Mouse (Mus musculus): ENCODE results near the gene BC028528.
"Not testable (repeated sequence)": the region's sequence is repeated elsewhere in the genome, so short reads cannot be mapped to it uniquely, and the experiment has no call there.

Gene BC028528

GRCm38 (mm10) chr3:95905146-95905939 lies 13.5 kb upstream of the BC028528 start:
- DNase-seq (ENCODE audit: low spot score in 2 of 2), result peak in 1 of 2 experiments; percentile 60

GRCm38 (mm10) chr3:95904568-95904967 lies 12.8 kb upstream of the BC028528 start, which contains the start of gene Car14:
Gene Car14, minus strand, starts transcription at chr3:95904691.
- DNase-seq (ENCODE audit: low spot score in 2 of 2), result no peak

- no peak for DNase-seq (ENCODE audit: low spot score in 2 of 2)
These were observed 12.1 kb upstream of the BC028528 start for GRCm38 (mm10) chr3:95903753-95904502.

GRCm38 (mm10) chr3:95902643-95903042 lies 10.8 kb upstream of the BC028528 start:
- DNase-seq (ENCODE audit: low spot score in 2 of 2), result no peak

GRCm38 (mm10) chr3:95902373-95902625 lies 10.5 kb upstream of the BC028528 start:
- DNase-seq (ENCODE audit: low spot score in 2 of 2), result no peak

- DNase-seq (ENCODE audit: low spot score in 2 of 2), result no peak
These were observed 10.0 kb upstream of the BC028528 start for GRCm38 (mm10) chr3:95901616-95902372.

GRCm38 (mm10) chr3:95899800-95900524 lies 8.2 kb upstream of the BC028528 start:
- DNase-seq (ENCODE audit: low spot score in 2 of 2), result no peak

- not testable (repeated sequence) for DNase-seq (ENCODE audit: low spot score in 2 of 2)
These were observed 3.7 kb upstream of the BC028528 start for GRCm38 (mm10) chr3:95895501-95895900.

GRCm38 (mm10) chr3:95894317-95895160 lies 2.7 kb upstream of the BC028528 start:
- DNase-seq (ENCODE audit: low spot score in 2 of 2), result no peak

- DNase-seq (ENCODE audit: low spot score in 2 of 2), result peak; percentile 97
These were observed 2.0 kb upstream of the BC028528 start, which contains the start of gene Aph1a for GRCm38 (mm10) chr3:95893606-95894316. Gene Aph1a, plus strand, starts transcription at chr3:95893969.

GRCm38 (mm10) chr3:95893126-95893525 lies 1.3 kb upstream of the BC028528 start:
- DNase-seq (ENCODE audit: low spot score in 2 of 2), result no peak

- DNase-seq (ENCODE audit: low spot score in 2 of 2), result no peak
These were observed 554 bp upstream of the BC028528 start for GRCm38 (mm10) chr3:95892066-95893052.

- no peak for DNase-seq (ENCODE audit: low spot score in 2 of 2)
These were observed 2.1 kb downstream of the BC028528 start for GRCm38 (mm10) chr3:95889664-95890063.

- DNase-seq (ENCODE audit: low spot score in 2 of 2), result no peak
These were observed 4.2 kb downstream of the BC028528 start for GRCm38 (mm10) chr3:95887596-95887995.

- no peak for DNase-seq (ENCODE audit: low spot score in 2 of 2)
These were observed 7.4 kb downstream of the BC028528 start for GRCm38 (mm10) chr3:95884400-95884799.

GRCm38 (mm10) chr3:95882816-95883425 lies 8.9 kb downstream of the BC028528 start:
- peak; percentile 68 for DNase-seq (ENCODE audit: low spot score in 2 of 2)

GRCm38 (mm10) chr3:95881979-95882815 lies 9.6 kb downstream of the BC028528 start, which contains the start of gene Ciart:
Gene Ciart, minus strand, starts transcription at chr3:95882251.
- DNase-seq (ENCODE audit: low spot score in 2 of 2), result peak; percentile 97 to 99

Data from right cerebral cortex, postnatal 36 days (tissue).